Mouse (Mus musculus) embryonic facial prominence, embryonic 11.5 days (tissue): ENCODE data around the gene Ptpn12. TPM values are rescaled to one million over a fixed set of nuclear protein-coding genes. Genes with fewer than 3 reads are reported as not detected.

Experiments used
- ATAC-seq: fragments of 200-750 bp; cut with Nextera tagmentation; replicated peaks from 2 replicates; pipeline ENCODE4 v1.8.0; 2017; ENCODE audit warnings: low read depth; ENCODE audit not compliant: insufficient number of reproducible peaks, low FRiP score, low TSS enrichment
- DNase-seq: peaks from one replicate; pipeline ENCODE4 v3.0.0-alpha.2; 2015; ENCODE audit warnings: low spot score
- H3K27ac ChIP-seq: fragments of 300-500 bp; sonication (generic); replicated peaks from 2 replicates; pipeline ENCODE4 v1.5.1; 2014; ENCODE audit warnings: mild to moderate bottlenecking, low read depth, low read length, control low read depth
- H3K27me3 ChIP-seq: fragments of 300-500 bp; sonication (generic); 2 replicates; pipeline ENCODE4 v1.6.1; 2014; ENCODE audit warnings: mild to moderate bottlenecking, low read length, moderate library complexity, mixed read lengths; ENCODE audit not compliant: control insufficient read depth, insufficient read depth
- H3K36me3 ChIP-seq: fragments of 300-500 bp; sonication (generic); replicated peaks from 2 replicates; pipeline ENCODE4 v1.6.1; 2014; ENCODE audit warnings: low read depth, mild to moderate bottlenecking, low read length, moderate library complexity, mixed read lengths; ENCODE audit not compliant: control insufficient read depth, insufficient read depth
- H3K4me1 ChIP-seq: fragments of 300-500 bp; sonication (generic); 2 replicates; pipeline ENCODE4 v1.6.1; 2014; ENCODE audit warnings: low read length, mixed read lengths; ENCODE audit not compliant: control insufficient read depth, insufficient read depth
- H3K4me2 ChIP-seq: fragments of 300-500 bp; sonication (generic); 2 replicates; pipeline ENCODE4 v1.6.1; 2014; ENCODE audit warnings: low read depth, mild to moderate bottlenecking, control low read depth, low read length, moderate library complexity
- H3K4me3 ChIP-seq: fragments of 300-500 bp; sonication (generic); 2 replicates; pipeline ENCODE4 v1.5.1; 2014; ENCODE audit warnings: low read depth, low read length, control low read depth
- H3K9ac ChIP-seq: fragments of 300-500 bp; sonication (generic); replicated peaks from 2 replicates; pipeline ENCODE4 v1.6.1; 2014; ENCODE audit warnings: mild to moderate bottlenecking, control low read depth, low read length
- H3K9me3 ChIP-seq: fragments of 300-500 bp; sonication (generic); replicated peaks from 2 replicates; pipeline ENCODE4 v1.6.1; 2016; ENCODE audit warnings: mild to moderate bottlenecking, low read length, inconsistent platforms, mixed read lengths; ENCODE audit not compliant: control insufficient read depth
- WGBS: fragments of 180-500 bp; shearing (Covaris S2); extraction: QIAGEN DNeasy Blood & Tissue Kit; methylation state at CpG from one replicate; pipeline ENCODE4 v1.1.7; 2014; 5-methylcytosine and 5-hydroxymethylcytosine counted together
- polyA plus RNA-seq: library from polyadenylated mRNA; unstranded; fragments of >200 nt; fragmentation: Nextera tagmentation; extraction: Ambion mirVana; gene quantifications from 2 replicates; pipeline ENCODE4 v1.2.1, GENCODE M21; 2014

Ptpn12 gene
- polyA plus RNA-seq, 1 experiment from 2014 or later = 25.9 TPM

DNA sequence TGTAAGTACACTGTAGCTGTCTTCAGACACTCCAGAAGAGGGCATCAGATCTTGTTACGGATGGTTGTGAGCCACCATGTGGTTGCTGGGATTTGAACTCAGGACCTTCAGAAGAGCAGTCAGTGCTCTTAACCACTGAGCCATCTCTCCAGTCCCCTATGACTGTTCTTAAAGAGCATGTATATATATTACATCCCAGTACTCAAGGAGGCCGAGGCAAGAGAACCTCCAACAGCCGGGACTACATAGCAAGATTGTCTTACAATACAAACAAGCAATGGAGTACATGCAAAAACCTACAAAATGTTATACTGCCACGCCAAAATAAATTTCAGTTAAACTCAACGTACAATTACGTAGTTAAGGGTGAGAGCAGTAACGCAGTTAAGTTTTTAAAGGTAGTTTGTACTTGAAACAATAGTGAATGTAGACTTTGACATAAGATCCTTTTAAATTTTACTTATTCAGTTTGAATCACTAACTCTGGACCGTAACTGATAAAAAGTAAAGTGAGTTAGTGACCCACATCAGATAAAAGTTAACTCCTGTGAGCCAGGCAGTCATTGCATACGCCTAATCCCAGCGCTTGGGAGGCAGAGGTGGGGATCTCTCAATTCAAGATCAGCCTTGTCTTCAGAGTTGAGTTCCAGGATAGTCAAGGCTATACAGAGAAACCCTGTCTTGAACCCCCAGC lies 53.9 kb downstream of the Ptpn12 start:
- Histone ChIP-seq H3K4me1 (no peaks in the 10 kb centered on the region), H3K4me3 (no peak overlapping the region), H3K27ac (no peak overlapping the region), H3K27me3 (no peaks in the 10 kb centered on the region), H3K36me3 (peaks cover 17% of the 10 kb centered on the region), H3K9me3 (no peaks in the 10 kb centered on the region), H3K9ac (no peak overlapping the region), H3K4me2 (no peak overlapping the region)
- ATAC-seq = no peak
- no peak for DNase-seq
- WGBS = 93% methylated on average over 10 of the region's 10 CpGs

DNA sequence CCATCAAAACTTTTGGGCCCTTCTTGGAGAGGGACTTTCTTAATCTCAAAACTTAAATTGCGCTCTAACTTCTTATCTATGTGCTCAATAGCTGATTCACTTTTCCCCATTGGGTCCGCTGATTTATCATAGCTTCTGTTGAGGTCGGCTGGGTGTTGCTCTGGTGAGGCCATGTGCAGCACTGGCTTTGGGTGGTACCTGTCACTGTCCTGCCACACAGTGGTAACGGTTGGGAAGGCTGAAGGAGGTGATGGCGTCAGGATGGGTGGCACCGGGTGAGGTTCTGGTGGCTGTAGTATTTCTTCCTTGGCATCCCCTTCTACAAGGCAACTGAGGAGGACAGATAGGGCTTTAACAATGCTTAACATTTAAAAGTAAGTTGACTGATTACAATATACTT lies 57.3 kb downstream of the Ptpn12 start:
- no peaks in the 10 kb centered on the region for H3K27me3 ChIP-seq
- ATAC-seq = no peak
- DNase-seq = no peak
- 92% methylated on average over 6 of the region's 6 CpGs for WGBS
- H3K4me1 ChIP-seq = no peaks in the 10 kb centered on the region
- no peak overlapping the region for H3K9ac ChIP-seq
- peaks cover 20% of the 10 kb centered on the region for H3K36me3 ChIP-seq
- H3K4me2 ChIP-seq = no peak overlapping the region
- no peak overlapping the region for H3K4me3 ChIP-seq
- H3K27ac ChIP-seq = no peak overlapping the region
- no peaks in the 10 kb centered on the region for H3K9me3 ChIP-seq

DNA sequence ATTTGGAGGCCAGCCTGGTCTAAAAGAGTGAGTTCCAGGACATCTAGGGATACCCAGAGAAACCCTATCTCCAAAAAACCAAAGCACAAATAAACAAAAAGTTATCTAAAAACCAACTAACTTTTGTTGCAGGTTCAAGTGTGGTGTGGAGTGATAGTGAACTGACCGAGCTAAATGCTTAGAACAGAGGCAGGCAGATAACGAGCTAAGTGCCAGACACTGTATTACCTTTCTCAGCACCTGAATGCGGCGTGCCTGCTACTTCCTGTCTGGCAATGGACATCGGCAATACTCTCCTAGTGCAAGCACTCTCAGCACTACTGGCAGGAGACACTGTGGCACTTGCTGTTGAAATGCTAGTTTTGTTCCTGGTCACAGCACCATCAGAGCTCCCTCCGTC lies 58.2 kb downstream of the Ptpn12 start:
- 91% methylated on average over 6 of the region's 6 CpGs for WGBS
- H3K27me3 ChIP-seq = no peaks in the 10 kb centered on the region
- H3K4me3 ChIP-seq = no peak overlapping the region
- no peak overlapping the region for H3K4me2 ChIP-seq
- H3K4me1 ChIP-seq = no peaks in the 10 kb centered on the region
- H3K27ac ChIP-seq = no peak overlapping the region
- no peak overlapping the region for H3K9ac ChIP-seq
- peaks cover 20% of the 10 kb centered on the region for H3K36me3 ChIP-seq
- no peaks in the 10 kb centered on the region for H3K9me3 ChIP-seq
- ATAC-seq (no peak), DNase-seq (no peak)

DNA sequence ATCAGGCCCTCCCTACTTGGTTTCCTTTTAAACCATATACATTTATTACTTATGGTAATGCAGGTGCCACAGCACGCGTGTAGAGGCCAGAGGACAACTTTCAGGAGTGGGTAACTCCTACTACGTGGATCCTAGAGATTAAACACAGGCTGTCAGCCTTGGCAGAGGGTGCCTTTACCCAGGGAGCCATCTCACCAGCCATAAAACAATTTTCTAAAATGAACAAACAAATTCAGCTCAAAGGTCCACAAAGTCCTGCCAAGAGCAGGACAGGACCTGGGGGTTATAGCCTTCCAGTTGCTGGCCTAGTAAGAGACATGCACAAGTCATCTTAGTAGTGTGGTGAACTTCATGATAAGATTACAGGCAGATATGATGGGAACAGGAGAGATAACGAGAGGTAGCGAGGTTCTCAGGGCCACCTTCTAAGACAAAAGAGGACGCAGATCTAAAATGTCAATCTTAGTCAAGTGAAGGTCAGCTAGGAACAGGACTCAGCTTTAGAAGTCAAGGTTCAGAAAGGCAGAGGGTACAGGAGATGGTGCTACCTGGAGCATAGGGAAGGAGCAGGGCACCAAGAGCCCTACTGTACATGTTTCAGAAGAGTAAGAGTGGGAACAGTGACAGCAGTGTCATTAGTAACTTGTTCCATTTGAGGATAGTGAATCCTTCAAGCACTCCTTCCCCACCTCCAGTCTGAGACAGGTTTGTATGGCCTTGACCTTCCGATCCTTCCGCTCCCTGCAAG lies 65.5 kb downstream of the Ptpn12 start:
- no peak overlapping the region for H3K9ac ChIP-seq
- no peaks in the 10 kb centered on the region for H3K4me1 ChIP-seq
- no peaks in the 10 kb centered on the region for H3K9me3 ChIP-seq
- H3K4me2 ChIP-seq = no peak overlapping the region
- no peak for ATAC-seq
- no peak for DNase-seq
- no peak overlapping the region for H3K4me3 ChIP-seq
- H3K27me3 ChIP-seq = no peaks in the 10 kb centered on the region
- H3K27ac ChIP-seq = no peak overlapping the region
- peaks cover 15% of the 10 kb centered on the region for H3K36me3 ChIP-seq
- 94% methylated on average over 8 of the region's 8 CpGs for WGBS

DNA sequence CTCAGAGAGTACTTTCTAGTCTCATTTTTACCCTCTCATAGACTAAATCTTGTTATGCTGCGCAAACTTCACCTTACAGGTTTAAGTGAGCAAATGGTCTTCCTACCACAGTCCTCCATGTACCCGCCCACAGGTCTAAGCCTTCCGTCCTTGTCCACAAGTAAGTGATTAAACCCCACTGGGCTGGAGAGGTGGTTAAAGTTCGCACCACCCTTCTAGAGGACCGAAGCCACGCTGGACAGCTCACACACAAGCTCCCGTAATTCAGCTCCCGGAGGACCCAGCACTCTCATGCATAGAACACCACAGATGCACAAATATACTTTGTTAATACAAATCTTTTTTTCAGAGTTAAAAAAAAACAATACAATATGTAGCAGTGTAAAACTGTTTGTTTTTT lies 69.4 kb downstream of the Ptpn12 start:
- DNase-seq = no peak
- WGBS = 92% methylated on average over 8 of the region's 8 CpGs
- Histone ChIP-seq H3K36me3 (peaks cover 12% of the 10 kb centered on the region), H3K9me3 (no peaks in the 10 kb centered on the region), H3K4me2 (no peak overlapping the region), H3K27ac (no peak overlapping the region), H3K4me3 (no peak overlapping the region), H3K27me3 (no peaks in the 10 kb centered on the region), H3K4me1 (no peaks in the 10 kb centered on the region), H3K9ac (no peak overlapping the region)
- ATAC-seq = no peak

DNA sequence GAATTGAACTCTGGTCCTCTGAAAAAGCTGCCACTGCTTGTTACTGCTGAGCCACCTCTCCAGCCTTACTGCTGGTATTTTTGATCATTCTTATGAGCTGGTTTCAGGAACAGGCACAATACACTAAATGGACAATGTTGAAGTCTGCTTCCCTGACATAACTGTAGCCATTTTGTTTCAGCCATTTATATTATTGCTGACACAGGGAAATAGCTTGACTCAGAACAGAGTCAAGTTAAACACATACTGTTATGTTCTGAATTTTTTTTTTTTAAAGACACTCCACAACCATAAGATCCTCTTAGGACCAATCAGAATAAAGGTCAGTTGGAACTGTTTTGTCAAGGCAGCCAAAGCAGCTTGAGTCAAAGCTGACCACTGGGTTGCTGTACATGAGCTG lies 72.2 kb downstream of the Ptpn12 start:
- H3K4me3 ChIP-seq = no peak overlapping the region
- H3K27ac ChIP-seq = no peak overlapping the region
- peaks cover 4% of the 10 kb centered on the region for H3K36me3 ChIP-seq
- no peaks in the 10 kb centered on the region for H3K9me3 ChIP-seq
- no peak for DNase-seq
- H3K27me3 ChIP-seq = no peaks in the 10 kb centered on the region
- no peak overlapping the region for H3K9ac ChIP-seq
- no peaks in the 10 kb centered on the region for H3K4me1 ChIP-seq
- ATAC-seq = no peak
- H3K4me2 ChIP-seq = no peak overlapping the region

DNA sequence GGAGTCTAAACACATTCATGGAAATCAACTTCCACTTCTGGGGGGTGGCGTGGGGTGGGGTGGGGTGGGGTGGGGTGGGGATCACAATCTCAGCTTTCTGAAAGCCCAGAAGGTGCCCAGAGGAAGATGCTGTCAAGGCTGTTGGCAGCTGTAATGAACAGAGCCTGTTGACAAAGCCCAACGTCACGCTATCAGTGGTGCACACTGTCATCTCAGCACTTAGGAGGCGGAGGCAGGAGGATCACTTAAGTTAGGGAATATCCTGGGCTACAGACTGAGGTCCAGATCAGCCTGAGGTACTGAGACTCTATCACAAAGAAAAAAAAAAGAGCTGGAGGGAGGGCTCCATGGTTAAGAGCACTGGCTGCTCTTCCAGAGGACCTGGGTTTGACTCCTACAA lies 81.0 kb downstream of the Ptpn12 start:
- no peak for ATAC-seq
- H3K36me3 ChIP-seq = no peaks in the 10 kb centered on the region
- no peak for DNase-seq
- H3K9ac ChIP-seq = no peak overlapping the region
- no peaks in the 10 kb centered on the region for H3K27me3 ChIP-seq
- no peak overlapping the region for H3K4me3 ChIP-seq
- H3K9me3 ChIP-seq = no peaks in the 10 kb centered on the region
- WGBS = 79% methylated on average over 4 of the region's 4 CpGs
- H3K4me1 ChIP-seq = no peaks in the 10 kb centered on the region
- H3K27ac ChIP-seq = no peak overlapping the region
- H3K4me2 ChIP-seq = no peak overlapping the region

DNA sequence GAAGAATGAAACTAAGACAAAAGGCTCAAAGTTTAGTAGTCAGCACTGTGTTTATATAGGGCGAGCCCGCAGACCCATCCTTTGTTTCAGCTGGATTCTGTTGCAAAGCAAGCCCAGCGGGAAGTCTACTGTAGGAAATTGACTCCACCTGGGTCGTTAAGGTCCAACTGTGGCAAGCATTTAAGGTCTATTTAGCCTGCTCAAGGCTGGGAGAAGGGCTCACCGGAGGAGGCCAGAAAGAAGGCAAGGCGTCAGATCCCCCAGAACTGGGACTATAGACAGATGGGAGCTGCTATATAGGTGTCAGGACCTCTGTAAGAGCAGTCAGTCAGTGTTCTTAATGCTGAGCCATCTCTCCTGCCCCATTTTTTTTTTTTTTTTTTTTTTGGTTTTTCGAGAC lies 81.7 kb downstream of the Ptpn12 start:
- H3K9me3 ChIP-seq = no peaks in the 10 kb centered on the region
- DNase-seq = peak; percentile 52
- no peak overlapping the region for H3K4me2 ChIP-seq
- no peak for ATAC-seq
- H3K4me1 ChIP-seq = no peaks in the 10 kb centered on the region
- 12% methylated on average over 6 of the region's 7 CpGs for whole genome bisulfite sequencing
- H3K9ac ChIP-seq = no peak overlapping the region
- no peak overlapping the region for H3K27ac ChIP-seq
- no peaks in the 10 kb centered on the region for H3K36me3 ChIP-seq
- H3K27me3 ChIP-seq = no peaks in the 10 kb centered on the region
- no peak overlapping the region for H3K4me3 ChIP-seq
